Mouse (Mus musculus) lung, adult 18-20 months (tissue): Measurements from ENCODE around the gene Dmxl2.
A peak's percentile ranks its signal among the peaks of the same experiment; 100 is the strongest.

Experiments
- DNase-seq, 2 experiments: peaks; one replicate each; pipeline ENCODE4 v3.0.0; 2022; ENCODE audit warnings: mixed read lengths in 2 of 2

Dmxl2 gene

GRCm38 (mm10) chr9:54501453-54502110 lies at the start of gene Dmxl2:
Dmxl2 (minus strand) TSS chr9:54501626.
- peak; percentile 90 to 94 for DNase-seq

GRCm38 (mm10) chr9:54549433-54549832 lies 48.0 kb upstream of the Dmxl2 start:
- no peak for DNase-seq

GRCm38 (mm10) chr9:54547536-54547935 lies 46.1 kb upstream of the Dmxl2 start:
- DNase-seq = peak; percentile 48 to 58

- DNase-seq = no peak
These were observed 43.5 kb upstream of the Dmxl2 start for GRCm38 (mm10) chr9:54544954-54545315.

- no peak for DNase-seq
These were observed 43.0 kb upstream of the Dmxl2 start for GRCm38 (mm10) chr9:54544212-54544953.

GRCm38 (mm10) chr9:54540801-54541200 lies 39.4 kb upstream of the Dmxl2 start:
- no peak for DNase-seq

- DNase-seq = no peak
These were observed 37.3 kb upstream of the Dmxl2 start, which contains the start of gene Sh2d7 for GRCm38 (mm10) chr9:54538684-54539083. Sh2d7 (plus strand) TSS chr9:54538984.

- no peak for DNase-seq
These were observed 36.8 kb upstream of the Dmxl2 start for GRCm38 (mm10) chr9:54538244-54538643.

GRCm38 (mm10) chr9:54537480-54537879 lies 36.1 kb upstream of the Dmxl2 start:
- DNase-seq = no peak

- DNase-seq = no peak
These were observed 35.6 kb upstream of the Dmxl2 start for GRCm38 (mm10) chr9:54537030-54537429.

- DNase-seq = no peak
These were observed 34.8 kb upstream of the Dmxl2 start for GRCm38 (mm10) chr9:54536236-54536635.

- DNase-seq = no peak
These were observed 32.5 kb upstream of the Dmxl2 start for GRCm38 (mm10) chr9:54533975-54534374.

GRCm38 (mm10) chr9:54532926-54533325 lies 31.5 kb upstream of the Dmxl2 start:
- DNase-seq = no peak

- DNase-seq = no peak
These were observed 30.0 kb upstream of the Dmxl2 start for GRCm38 (mm10) chr9:54531421-54531820.

GRCm38 (mm10) chr9:54530836-54531235 lies 29.4 kb upstream of the Dmxl2 start:
- no peak for DNase-seq

GRCm38 (mm10) chr9:54529950-54530349 lies 28.5 kb upstream of the Dmxl2 start:
- DNase-seq = no peak

- DNase-seq = no peak
These were observed 26.3 kb upstream of the Dmxl2 start for GRCm38 (mm10) chr9:54527694-54528093.

- DNase-seq = no peak
These were observed 18.9 kb upstream of the Dmxl2 start for GRCm38 (mm10) chr9:54520286-54520685.

GRCm38 (mm10) chr9:54518921-54519320 lies 17.5 kb upstream of the Dmxl2 start:
- no peak for DNase-seq

GRCm38 (mm10) chr9:54515991-54516390 lies 14.6 kb upstream of the Dmxl2 start:
- DNase-seq = no peak

GRCm38 (mm10) chr9:54502873-54503272 lies 1.4 kb upstream of the Dmxl2 start:
- DNase-seq = no peak

- DNase-seq = no peak
These were observed 677 bp upstream of the Dmxl2 start for GRCm38 (mm10) chr9:54502111-54502495.

- DNase-seq = peak; percentile 23 to 35
These were observed 484 bp downstream of the Dmxl2 start for GRCm38 (mm10) chr9:54500832-54501452.

GRCm38 (mm10) chr9:54499791-54500190 lies 1.6 kb downstream of the Dmxl2 start:
- no peak for DNase-seq
